Mouse (Mus musculus) small intestine, adult 10 weeks (tissue): ENCODE data around the gene Dhps. TPM values are rescaled to one million over a fixed set of nuclear protein-coding genes. Genes with fewer than 3 reads are reported as not detected.

Source experiments
- polyA plus RNA-seq: library from polyadenylated mRNA; stranded (reverse); fragments of 350-450 nt; fragmentation: Illumina TruSeq; extraction: RNeasy Lipid Tissue Mini Kit (QIAGEN cat#74804); gene quantifications from one replicate; pipeline ENCODE4 v1.2.3, GENCODE M21; 2014; ENCODE audit warnings: low replicate concordance

Dhps gene
- 17.0 TPM for polyA plus RNA-seq

GRCm38 (mm10) chr8:85071514-85072281 is at the start of gene Dhps:
Gene Dhps, plus strand, starts transcription at chr8:85071757.

GRCm38 (mm10) chr8:85025098-85025932 is 46.2 kb upstream of the Dhps start, which contains the start of gene Asna1:
Gene Asna1, minus strand, starts transcription at chr8:85025281.

GRCm38 (mm10) chr8:85026670-85027515 is 44.7 kb upstream of the Dhps start, which contains the start of gene Trir:
Gene Trir, plus strand, starts transcription at chr8:85026823.

GRCm38 (mm10) chr8:85036718-85037365 is 34.7 kb upstream of the Dhps start, which contains the start of gene Tnpo2:
Gene Tnpo2, plus strand, starts transcription at chr8:85036915.

GRCm38 (mm10) chr8:85059879-85060616 is 11.5 kb upstream of the Dhps start, which contains the start of gene Fbxw9:
Gene Fbxw9, plus strand, starts transcription at chr8:85060055.

GRCm38 (mm10) chr8:85067982-85068381 is 3.6 kb upstream of the Dhps start, which contains the start of gene Gm5741:
Gene Gm5741, minus strand, starts transcription at chr8:85067982.

GRCm38 (mm10) chr8:85080532-85081215 is 9.1 kb downstream of the Dhps start, which contains the start of gene Wdr83os:
Gene Wdr83os, plus strand, starts transcription at chr8:85080740.

GRCm38 (mm10) chr8:85081216-85081555 is 9.6 kb downstream of the Dhps start, which contains the start of gene Wdr83:
Gene Wdr83, minus strand, starts transcription at chr8:85081306.

GRCm38 (mm10) chr8:85083108-85083813 is 11.7 kb downstream of the Dhps start, which contains the start of gene Man2b1:
Gene Man2b1, plus strand, starts transcription at chr8:85083270.

GRCm38 (mm10) chr8:85122995-85123394 is 51.4 kb downstream of the Dhps start, which contains the start of gene Zfp791:
Gene Zfp791, minus strand, starts transcription at chr8:85123095.

Other genes starting within 250 kb of the Dhps start
- gene Dand5, start 248.9 kb upstream of the Dhps start, polyA plus RNA-seq, result 0.89 TPM
- not detected for gene Gadd45gip1, start 240.2 kb upstream of the Dhps start, polyA plus RNA-seq
- gene Rad23a, start 231.1 kb upstream of the Dhps start, polyA plus RNA-seq, result 1.3 TPM
- gene Calr, start 224.8 kb upstream of the Dhps start, polyA plus RNA-seq, result 432 TPM
- 1.9 TPM for gene Farsa, start 214.8 kb upstream of the Dhps start, polyA plus RNA-seq
- gene Syce2, start 199.6 kb upstream of the Dhps start, polyA plus RNA-seq, result 10.3 TPM
- 33.1 TPM for gene Gcdh, start 177.8 kb upstream of the Dhps start, polyA plus RNA-seq
- not detected for gene Klf1, start 169.8 kb upstream of the Dhps start, polyA plus RNA-seq
- gene Dnase2a, start 163.2 kb upstream of the Dhps start, polyA plus RNA-seq, result 3.7 TPM
- not detected for gene Mast1, start 134.4 kb upstream of the Dhps start, polyA plus RNA-seq
- not detected for gene Rtbdn, start 124.8 kb upstream of the Dhps start, polyA plus RNA-seq
- gene Gm49661, start 102.3 kb upstream of the Dhps start, polyA plus RNA-seq, result not detected
- 14.6 TPM for gene Prdx2, start 102.2 kb upstream of the Dhps start, polyA plus RNA-seq
- 1.1 TPM for gene Rnaseh2a, start 102.0 kb upstream of the Dhps start, polyA plus RNA-seq
- gene Junb, start 93.0 kb upstream of the Dhps start, polyA plus RNA-seq, result 1.7 TPM
- 34.3 TPM for gene Hook2, start 81.2 kb upstream of the Dhps start, polyA plus RNA-seq
- not detected for gene Best2, start 57.2 kb upstream of the Dhps start, polyA plus RNA-seq
- gene Asna1, start 46.5 kb upstream of the Dhps start, polyA plus RNA-seq, result 3.8 TPM
- gene Trir, start 44.9 kb upstream of the Dhps start, polyA plus RNA-seq, result 5.6 TPM
- 3.5 TPM for gene Tnpo2, start 34.8 kb upstream of the Dhps start, polyA plus RNA-seq
- 1.4 TPM for gene Fbxw9, start 11.7 kb upstream of the Dhps start, polyA plus RNA-seq
- gene Gm5741, start 3.8 kb upstream of the Dhps start, polyA plus RNA-seq, result not detected
- gene Wdr83os, start 9.0 kb downstream of the Dhps start, polyA plus RNA-seq, result 3.7 TPM
- 2.0 TPM for gene Wdr83, start 9.5 kb downstream of the Dhps start, polyA plus RNA-seq
- gene Man2b1, start 11.5 kb downstream of the Dhps start, polyA plus RNA-seq, result 3.0 TPM
- gene Zfp791, start 51.3 kb downstream of the Dhps start, polyA plus RNA-seq, result 3.0 TPM
- not detected for gene Cks1brt, start 80.2 kb downstream of the Dhps start, polyA plus RNA-seq
- gene Olfr371, start 154.2 kb downstream of the Dhps start, polyA plus RNA-seq, result not detected
- 45.0 TPM for gene Orc6, start 227.9 kb downstream of the Dhps start, polyA plus RNA-seq
- gene Vps35, start 228.0 kb downstream of the Dhps start, polyA plus RNA-seq, result 304 TPM